Mouse (Mus musculus) spleen, embryonic (tissue): ENCODE measurements at regions not wholly inside any gene's neighbourhood (a gene's known extent, or its start where the extent isn't known, plus 50 kb on each side); places are given as distances from the start of the nearest gene placed in this dataset.

ENCODE experiments used
- CTCF ChIA-PET: fragments of 350-600 bp; sonication (Branson Sonifier 250); formaldehyde crosslinking; loops from one replicate; lab custom pipeline; 2022; lab: Charles Lee

GRCm38 (mm10) chr4:17160500-17160899 lies 2444.8 kb upstream of the Gm12353 start:
- CTCF ChIA-PET: interaction anchor here (0.8 kb wide), 1 partner anchor 1347 kb away, joined by 3 read pairs; no protein-coding TSS in a partner anchor

GRCm38 (mm10) chr4:17163581-17163980 lies 2441.7 kb upstream of the Gm12353 start:
- CTCF ChIA-PET: no interaction called here

- CTCF ChIA-PET: no interaction called here
These were observed 2396.5 kb upstream of the Gm12353 start for GRCm38 (mm10) chr4:17208746-17209145.

- CTCF ChIA-PET: no interaction called here
These were observed 2365.4 kb upstream of the Gm12353 start for GRCm38 (mm10) chr4:17239853-17240252.

- CTCF ChIA-PET: no interaction called here
These were observed 2364.9 kb upstream of the Gm12353 start for GRCm38 (mm10) chr4:17240314-17240713.

- CTCF ChIA-PET: no interaction called here
These were observed 2346.1 kb upstream of the Gm12353 start for GRCm38 (mm10) chr4:17259143-17259542.

GRCm38 (mm10) chr4:17261704-17262103 lies 2343.5 kb upstream of the Gm12353 start:
- CTCF ChIA-PET: no interaction called here

- CTCF ChIA-PET: no interaction called here
These were observed 2306.1 kb upstream of the Gm12353 start for GRCm38 (mm10) chr4:17299131-17299530.

GRCm38 (mm10) chr4:17319061-17319460 lies 2286.2 kb upstream of the Gm12353 start:
- CTCF ChIA-PET: no interaction called here

GRCm38 (mm10) chr4:17348026-17348425 lies 2257.2 kb upstream of the Gm12353 start:
- CTCF ChIA-PET: no interaction called here

- CTCF ChIA-PET: interaction anchor here (0.6 kb wide), 1 partner anchor 670 kb away, joined by 3 read pairs; no protein-coding TSS in a partner anchor
These were observed 2244.5 kb upstream of the Gm12353 start for GRCm38 (mm10) chr4:17360796-17361195.
